18 mouse cellular contexts compared by ENCODE assay signal in genomic region chr4:132798028-132798427, GRCm38 (mm10). TPM values are rescaled to one million over a fixed set of nuclear protein-coding genes. Genes with fewer than 3 reads are reported as not detected.
DNase-seq lines count a peak whose midpoint lies in the region; ATAC-seq and TF ChIP-seq lines count a peak whose summit lies in the region.
"Had no signal": no experiment of that assay in that cellular context is flagged by ENCODE, and none has a peak within 500 bp of the region (broad histone marks: within the 10 kb centered on the region; RNA-seq: fewer than 3 reads in every experiment).

No protein-coding gene starts in this region.

- H3K27me3 ChIP-seq in liver, postnatal 0 days (ENCODE audit: insufficient read depth, low read length), result peaks cover 9% of the 10 kb centered on the region; the same call in 1 of the 2 replicates
- H3K27me3 ChIP-seq in liver, embryonic 11.5 days (replicated peaks; ENCODE audit: control insufficient read depth, insufficient read depth, low read length), result peaks cover 11% of the 10 kb centered on the region; the same call in 1 of the 2 replicates
- no peaks in the 10 kb centered on the region for H3K27me3 ChIP-seq in CH12.LX (replicated peaks)

- no peak overlapping the region for H3K4me3 ChIP-seq in liver, postnatal 0 days (ENCODE audit: low read depth, low read length)
- H3K4me3 ChIP-seq in liver, embryonic 11.5 days (ENCODE audit: low read depth, low read length), result no peak overlapping the region
- H3K4me3 ChIP-seq in CH12.LX (replicated peaks in 1 of 3; ENCODE audit: low read depth in 2 of 3, low read length in 2 of 3, poor library complexity in 1 of 3), result no peak overlapping the region
- no peak overlapping the region for H3K4me3 ChIP-seq in bone marrow, adult 2 months (replicated peaks; ENCODE audit: control insufficient read depth, low read depth, low read length)
- H3K4me3 ChIP-seq: embryonic facial prominence, embryonic 12.5 days; forebrain, embryonic 15.5 days; heart, embryonic 12.5 days; hindbrain, embryonic 15.5 days had no signal

- H3K4me1 ChIP-seq in liver, postnatal 0 days (ENCODE audit: insufficient read depth), result peaks cover 26% of the 10 kb centered on the region; the same call in 1 of the 2 replicates
- H3K4me1 ChIP-seq in liver, embryonic 11.5 days (replicated peaks; ENCODE audit: control insufficient read depth, insufficient read depth, low read length), result peaks cover 10% of the 10 kb centered on the region
- H3K4me1 ChIP-seq in CH12.LX (ENCODE audit: control insufficient read depth in 1 of 2, insufficient read depth in 2 of 2), result peaks cover 9 to 51% of the 10 kb centered on the region in 2 experiments
- H3K4me1 ChIP-seq in bone marrow, adult 2 months (ENCODE audit: control insufficient read depth, insufficient read depth, low read length), result peaks cover 7% of the 10 kb centered on the region
- H3K4me1 ChIP-seq: embryonic facial prominence, embryonic 12.5 days had no signal

- no peak overlapping the region for H3K4me2 ChIP-seq in liver, postnatal 0 days (ENCODE audit: low read depth, low read length)
- H3K4me2 ChIP-seq in liver, embryonic 11.5 days, result no peak overlapping the region
- H3K4me2 ChIP-seq in CH12.LX (ENCODE audit: insufficient read depth, low read depth, poor library complexity, severe bottlenecking), result no peak overlapping the region; the same call in 1 of the 2 replicates
- H3K4me2 ChIP-seq: embryonic facial prominence, embryonic 12.5 days; forebrain, embryonic 15.5 days; heart, embryonic 12.5 days; hindbrain, embryonic 15.5 days had no signal

- in situ Hi-C loops in CH12.LX (cut with MboI; ENCODE audit: low pct_ligation_motif_present, low pct_unique_long_range_greater_than_20kb, low sequenced_read_pairs), result no loop called here

- 0 out of 2 replicates have a peak, but pooled peaks have one; percentile 8 for TF ChIP-seq CTCF in liver, postnatal 0 days (IDR thresholded peaks at IDR 0.05; ENCODE audit: low read depth)
- no peak for TF ChIP-seq CTCF in CH12.LX (conservative IDR thresholded peaks at IDR 0.05 in 1 of 2, IDR thresholded peaks at IDR 0.05 in 1 of 2; ENCODE audit: low read depth in 2 of 2, low read length in 2 of 2)
- no peak for TF ChIP-seq CTCF in bone marrow, adult 2 months (IDR thresholded peaks at IDR 0.05; ENCODE audit: control insufficient read depth, insufficient read depth, low read length)

- no peaks in the 10 kb centered on the region for H3K36me3 ChIP-seq in liver, postnatal 0 days (replicated peaks; ENCODE audit: insufficient read depth, low read length)
- H3K36me3 ChIP-seq in liver, embryonic 11.5 days (ENCODE audit: control insufficient read depth, insufficient read depth, low read length), result no peaks in the 10 kb centered on the region
- H3K36me3 ChIP-seq in CH12.LX (replicated peaks in 1 of 2; ENCODE audit: control insufficient read depth in 1 of 2, insufficient read depth in 1 of 2, low read length in 1 of 2), result peaks cover 0 to 3% of the 10 kb centered on the region in 2 experiments
- H3K36me3 ChIP-seq: embryonic facial prominence, embryonic 12.5 days; forebrain, embryonic 15.5 days; heart, embryonic 12.5 days; hindbrain, embryonic 15.5 days had no signal

- TF ChIP-seq POLR2A in CH12.LX (IDR thresholded peaks at IDR 0.05; ENCODE audit: low read depth, low read length), result no peak
- TF ChIP-seq POLR2A in bone marrow, adult 2 months (IDR thresholded peaks at IDR 0.05; ENCODE audit: borderline replicate concordance, control insufficient read depth, low read depth, low read length), result no peak

- TF ChIP-seq EP300 in liver, postnatal 0 days (IDR thresholded peaks at IDR 0.05; ENCODE audit: low read depth), result no peak
- no peak for TF ChIP-seq EP300 in CH12.LX (IDR thresholded peaks at IDR 0.05; ENCODE audit: low read length)

- DNase-seq in liver, postnatal 0 days, result no peak
- no peak for DNase-seq in liver, embryonic 11.5 days (ENCODE audit: low spot score)
- no peak for DNase-seq in CH12.LX (ENCODE audit: extremely low read depth)
- DNase-seq in layer of hippocampus, postnatal 14 days (ENCODE audit: low spot score in 2 of 2), result no peak
- no peak for DNase-seq in right cerebral cortex, postnatal 4 days
- DNase-seq: adrenal gland, adult 8-10 months; cerebellum, adult 11 months; cerebellum, adult 8-10 months; cerebellum, postnatal 14 days; gastrocnemius, postnatal 10 days; heart, postnatal 36 days had no signal

- no peaks in the 10 kb centered on the region for H3K9me3 ChIP-seq in liver, postnatal 0 days (ENCODE audit: low read length)
- H3K9me3 ChIP-seq in liver, embryonic 11.5 days (ENCODE audit: control insufficient read depth, low read length), result no peaks in the 10 kb centered on the region
- no peaks in the 10 kb centered on the region for H3K9me3 ChIP-seq in CH12.LX (replicated peaks; ENCODE audit: low read length)
- H3K9me3 ChIP-seq: embryonic facial prominence, embryonic 12.5 days; forebrain, embryonic 15.5 days; heart, embryonic 12.5 days; hindbrain, embryonic 15.5 days had no signal

- 24% methylated on average over 4 of the region's 4 CpGs for WGBS in liver, postnatal 0 days (ENCODE audit: insufficient replicate concordance)
- 49% methylated on average over 4 of the region's 4 CpGs for WGBS in liver, embryonic 11.5 days
- WGBS in bone marrow, adult 2 months, result 8% methylated on average over 4 of the region's 4 CpGs

- 0 out of 2 replicates have a peak overlapping the region, but pooled peaks have one; percentile 23 for H3K27ac ChIP-seq in liver, postnatal 0 days (ENCODE audit: low read depth)
- H3K27ac ChIP-seq in liver, embryonic 11.5 days (ENCODE audit: low read depth, low read length), result no peak overlapping the region
- peak overlapping the region; percentile 44 for H3K27ac ChIP-seq in CH12.LX (ENCODE audit: insufficient read depth, low read depth)
- peak overlapping the region; percentile 54 for H3K27ac ChIP-seq in bone marrow, adult 2 months (ENCODE audit: control insufficient read depth, insufficient read depth, low read depth, low read length, poor library complexity)
- H3K27ac ChIP-seq: embryonic facial prominence, embryonic 12.5 days; forebrain, embryonic 15.5 days; hindbrain, embryonic 15.5 days had no signal

- no peak for ATAC-seq in liver, postnatal 0 days
- ATAC-seq in liver, embryonic 11.5 days (replicated peaks; ENCODE audit: low FRiP score), result no peak
- ATAC-seq in granulocyte monocyte progenitor cell, adult 5-6 weeks (replicated peaks; ENCODE audit: poor library complexity, severe bottlenecking), result 0 out of 2 replicates have a peak, but pooled peaks have one; percentile 15
- ATAC-seq in megakaryocyte progenitor cell, adult 5-6 weeks (replicated peaks; ENCODE audit: poor library complexity), result no peak
- ATAC-seq: forebrain, embryonic 15.5 days had no signal

- TF ChIP-seq RAD21 in CH12.LX (IDR thresholded peaks at IDR 0.05; ENCODE audit: low read depth, low read length), result no peak

- dilution Hi-C loops in CH12.LX (cut with MboI; ENCODE audit: extremely low pct_ligation_motif_present, extremely low pct_unique_long_range_greater_than_20kb, low sequenced_read_pairs), result no loop called here

- H3K79me2 ChIP-seq in CH12.LX (replicated peaks; ENCODE audit: control insufficient read depth, extremely low read depth, insufficient read depth, poor library complexity, severe bottlenecking), result peaks cover 16% of the 10 kb centered on the region

- H3K9ac ChIP-seq in liver, postnatal 0 days (replicated peaks), result no peak overlapping the region
- H3K9ac ChIP-seq in liver, embryonic 11.5 days (ENCODE audit: low read depth, low read length), result no peak overlapping the region
- H3K9ac ChIP-seq in CH12.LX (ENCODE audit: insufficient read depth, low read depth), result peak overlapping the region; percentile 15; the same call in 1 of the 2 replicates
- H3K9ac ChIP-seq: embryonic facial prominence, embryonic 12.5 days; forebrain, embryonic 15.5 days; heart, embryonic 12.5 days; hindbrain, embryonic 15.5 days had no signal

RNA-seq across cellular contexts. Expression of gene Themis2, which starts 1.8 kb away (rescaled TPM):
- 3.1 and 3.5 TPM in 2 replicates for polyA plus RNA-seq in liver, postnatal 0 days (2015; fragmentation: Nextera tagmentation; extraction: Ambion mirVana)
- polyA plus RNA-seq in liver, embryonic 11.5 days (2014; fragmentation: Nextera tagmentation; extraction: Ambion mirVana), result 2.7 and 3.3 TPM in 2 replicates
- total RNA-seq in CH12.LX (2012; rRNA removed) (14.2 and 17.1 TPM in 2 replicates), CH12.LX (2014; rRNA removed) (9.3 and 10.2 TPM in 2 replicates)
- 30.7 and 35.7 TPM in 2 replicates for polyA plus RNA-seq in CH12.LX (2012; ENCODE audit: insufficient read length, low read depth)
- polyA plus RNA-seq in bone marrow, adult 2 months (2011; ENCODE audit: insufficient read depth, insufficient read length, low replicate concordance, missing spikeins), result 10.5 and 22.4 TPM in 2 replicates
- 43.6 and 56.7 TPM in 2 replicates for total RNA-seq in granulocyte monocyte progenitor cell, adult 5-6 weeks (2014; fragmentation: Nextera tagmentation)
- total RNA-seq in granulocyte monocyte progenitor cell, adult 5-6 weeks (2017), result 18.4 and 18.7 TPM in 2 replicates
- under 1 TPM; 0.53 to 0.55 TPM for total RNA-seq in layer of hippocampus, postnatal 14 days (2021)
- total RNA-seq in megakaryocyte progenitor cell, adult 5-6 weeks (2015), result 27.5 and 35.0 TPM in 2 replicates
- total RNA-seq in megakaryocyte progenitor cell, adult 5-6 weeks (2017), result 18.9 and 23.6 TPM in 2 replicates

RNA-seq across cellular contexts. Expression of gene Rpa2, which starts 29.9 kb away (rescaled TPM):
- 38.6 and 43.0 TPM in 2 replicates for polyA plus RNA-seq in liver, postnatal 0 days (2015; fragmentation: Nextera tagmentation; extraction: Ambion mirVana)
- 156 and 165 TPM in 2 replicates for polyA plus RNA-seq in liver, embryonic 11.5 days (2014; fragmentation: Nextera tagmentation; extraction: Ambion mirVana)
- 80.2 and 108 TPM in 2 replicates for total RNA-seq in CH12.LX (2012; rRNA removed)
- 142 and 157 TPM in 2 replicates for total RNA-seq in CH12.LX (2014; rRNA removed)
- polyA plus RNA-seq in CH12.LX (2012; ENCODE audit: insufficient read length, low read depth), result 97.9 and 103 TPM in 2 replicates
- 52.3 and 67.6 TPM in 2 replicates for polyA plus RNA-seq in bone marrow, adult 2 months (2011; ENCODE audit: insufficient read depth, insufficient read length, low replicate concordance, missing spikeins)
- total RNA-seq in granulocyte monocyte progenitor cell, adult 5-6 weeks (2014; fragmentation: Nextera tagmentation), result 87.0 and 114 TPM in 2 replicates
- 66.8 and 69.9 TPM in 2 replicates for total RNA-seq in granulocyte monocyte progenitor cell, adult 5-6 weeks (2017)
- 10 to 100 TPM; 11.6 to 13.4 TPM for total RNA-seq in layer of hippocampus, postnatal 14 days (2021)
- 62.3 and 65.5 TPM in 2 replicates for total RNA-seq in megakaryocyte progenitor cell, adult 5-6 weeks (2015)
- 56.2 and 68.4 TPM in 2 replicates for total RNA-seq in megakaryocyte progenitor cell, adult 5-6 weeks (2017)

RNA-seq across cellular contexts. Expression of gene Smpdl3b, which starts 41.0 kb away (rescaled TPM):
- polyA plus RNA-seq in liver, postnatal 0 days (2015; fragmentation: Nextera tagmentation; extraction: Ambion mirVana), result 0.31 and 0.34 TPM in 2 replicates
- polyA plus RNA-seq in liver, embryonic 11.5 days (2014; fragmentation: Nextera tagmentation; extraction: Ambion mirVana), result 2.9 and 3.2 TPM in 2 replicates
- total RNA-seq in CH12.LX (2012; rRNA removed) (20.9 and 24.0 TPM in 2 replicates), CH12.LX (2014; rRNA removed) (3.6 and 4.6 TPM in 2 replicates)
- polyA plus RNA-seq in CH12.LX (2012; ENCODE audit: insufficient read length, low read depth), result 2.9 TPM in 2 replicates
- polyA plus RNA-seq in bone marrow, adult 2 months (2011; ENCODE audit: insufficient read depth, insufficient read length, low replicate concordance, missing spikeins), result 1.7 TPM in 1 of 2 replicates, not detected in the other
- 0.47 TPM in 1 of 2 replicates, not detected in the other for total RNA-seq in granulocyte monocyte progenitor cell, adult 5-6 weeks (2014; fragmentation: Nextera tagmentation)
- total RNA-seq in granulocyte monocyte progenitor cell, adult 5-6 weeks (2017), result 1.7 TPM in 1 of 2 replicates, not detected in the other
- 1 to 10 TPM; 1.0 to 1.2 TPM for total RNA-seq in layer of hippocampus, postnatal 14 days (2021)
- 0.07 TPM in 1 of 2 replicates, not detected in the other for total RNA-seq in megakaryocyte progenitor cell, adult 5-6 weeks (2015)
- 0.33 TPM in 1 of 2 replicates, not detected in the other for total RNA-seq in megakaryocyte progenitor cell, adult 5-6 weeks (2017)

RNA-seq across cellular contexts. Expression of gene Ppp1r8, which starts 44.9 kb away (rescaled TPM):
- polyA plus RNA-seq in liver, postnatal 0 days (2015; fragmentation: Nextera tagmentation; extraction: Ambion mirVana), result 11.1 and 11.9 TPM in 2 replicates
- polyA plus RNA-seq in liver, embryonic 11.5 days (2014; fragmentation: Nextera tagmentation; extraction: Ambion mirVana), result 44.0 and 50.5 TPM in 2 replicates
- 89.0 and 105 TPM in 2 replicates for total RNA-seq in CH12.LX (2012; rRNA removed)
- 141 and 153 TPM in 2 replicates for total RNA-seq in CH12.LX (2014; rRNA removed)
- polyA plus RNA-seq in CH12.LX (2012; ENCODE audit: insufficient read length, low read depth), result 107 and 113 TPM in 2 replicates
- polyA plus RNA-seq in bone marrow, adult 2 months (2011; ENCODE audit: insufficient read depth, insufficient read length, low replicate concordance, missing spikeins), result 43.5 and 50.2 TPM in 2 replicates
- 59.6 and 70.9 TPM in 2 replicates for total RNA-seq in granulocyte monocyte progenitor cell, adult 5-6 weeks (2014; fragmentation: Nextera tagmentation)
- 67.6 and 85.2 TPM in 2 replicates for total RNA-seq in granulocyte monocyte progenitor cell, adult 5-6 weeks (2017)
- total RNA-seq in layer of hippocampus, postnatal 14 days (2021), result 10 to 100 TPM; 44.1 to 44.9 TPM
- 36.1 and 42.9 TPM in 2 replicates for total RNA-seq in megakaryocyte progenitor cell, adult 5-6 weeks (2015)
- total RNA-seq in megakaryocyte progenitor cell, adult 5-6 weeks (2017), result 62.9 and 71.0 TPM in 2 replicates

Comparison
In these comparisons a context has a peak if more than half of its experiments do, and no peak if none do; other contexts are left out.
1. RNA of gene Themis2, which starts 1.8 kb away (total RNA-seq): 18.4 to 56.7 TPM in granulocyte monocyte progenitor cell, adult 5-6 weeks, 18.9 to 35.0 TPM in megakaryocyte progenitor cell, adult 5-6 weeks and 9.3 to 17.1 TPM in CH12.LX; 0.53 to 0.55 TPM in layer of hippocampus, postnatal 14 days; every median in the first group is over 4 times any median in the second.